Mouse (Mus musculus): ENCODE data around the gene Fbxl17.
A peak's percentile ranks its signal among the peaks of the same experiment; 100 is the strongest.

The Fbxl17 gene

DNA sequence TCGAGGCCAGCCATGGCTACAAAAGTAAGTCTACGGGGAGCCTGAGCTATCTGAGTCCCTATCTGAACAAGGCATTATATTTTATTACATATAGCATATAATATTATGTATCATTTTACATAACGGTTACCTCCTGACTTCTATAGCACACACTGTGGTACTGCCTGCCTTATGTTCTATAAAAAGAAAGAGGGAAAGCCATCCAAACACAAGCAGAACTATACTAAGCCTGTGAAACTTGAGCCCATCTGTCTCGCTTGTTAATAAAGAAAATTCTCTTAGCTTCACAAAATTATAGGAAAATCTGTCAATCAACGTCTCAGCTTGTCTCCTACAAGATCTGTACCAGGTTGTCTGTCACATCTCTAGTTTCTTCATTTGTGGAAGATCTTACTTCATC is 173.6 kb downstream of the Fbxl17 start:
- no peak for DNase-seq

DNA sequence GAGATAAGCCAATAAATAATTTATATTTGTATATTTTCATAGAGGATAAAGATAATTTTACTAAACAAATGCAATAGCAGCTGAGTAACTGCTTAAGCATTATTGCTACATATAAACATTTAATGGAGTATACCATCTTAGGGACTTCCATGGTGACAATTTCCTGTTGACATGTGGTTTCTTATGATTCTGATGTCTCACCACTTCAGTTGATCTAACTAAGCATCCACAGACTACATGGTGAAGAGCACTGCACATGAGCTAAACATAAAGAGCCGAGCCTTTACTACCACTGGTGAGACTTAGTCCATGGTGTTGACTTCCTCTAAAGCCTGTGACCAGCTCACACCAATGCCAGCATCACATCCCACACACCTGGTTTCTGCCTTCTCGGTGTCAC is 175.1 kb downstream of the Fbxl17 start:
- no peak for DNase-seq

DNA sequence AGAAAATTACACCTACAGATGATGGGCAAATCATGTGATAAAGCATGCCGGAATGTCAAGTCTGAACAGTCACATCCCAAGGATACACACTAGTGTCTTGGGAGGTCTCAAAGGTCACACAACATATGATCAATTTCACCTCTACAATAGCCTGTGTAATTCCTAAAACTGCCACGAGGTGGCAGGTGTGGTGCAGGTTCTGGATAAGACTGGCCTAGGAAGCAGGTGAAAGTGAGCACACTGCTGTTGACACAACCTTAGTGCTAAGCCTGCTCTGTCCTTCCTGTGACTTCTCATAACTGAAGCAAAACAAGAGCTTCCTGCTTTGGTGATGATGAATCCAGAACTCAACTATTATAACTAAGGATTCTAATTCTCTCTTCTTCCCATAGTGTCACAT is 175.8 kb downstream of the Fbxl17 start:
- peak; percentile 77 for DNase-seq

DNA sequence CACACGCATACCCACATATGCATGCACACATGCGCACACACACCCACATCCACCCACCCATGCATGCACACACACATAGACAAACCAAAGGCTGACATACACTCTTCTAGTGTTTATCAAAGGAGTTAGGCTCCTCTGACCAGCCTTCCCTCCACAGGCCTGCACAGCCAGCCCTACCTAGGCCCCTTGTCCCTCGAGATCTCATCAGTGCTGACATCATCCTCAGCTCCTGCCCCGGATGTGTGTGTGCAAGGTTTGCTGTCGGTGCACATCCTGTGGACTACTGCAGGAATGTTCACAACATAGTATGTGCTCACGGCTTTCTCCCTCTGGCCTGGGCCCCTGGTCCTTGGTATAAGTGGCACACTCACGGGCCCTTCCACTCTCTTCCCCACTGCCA is 177.0 kb downstream of the Fbxl17 start:
- DNase-seq = no peak

DNA sequence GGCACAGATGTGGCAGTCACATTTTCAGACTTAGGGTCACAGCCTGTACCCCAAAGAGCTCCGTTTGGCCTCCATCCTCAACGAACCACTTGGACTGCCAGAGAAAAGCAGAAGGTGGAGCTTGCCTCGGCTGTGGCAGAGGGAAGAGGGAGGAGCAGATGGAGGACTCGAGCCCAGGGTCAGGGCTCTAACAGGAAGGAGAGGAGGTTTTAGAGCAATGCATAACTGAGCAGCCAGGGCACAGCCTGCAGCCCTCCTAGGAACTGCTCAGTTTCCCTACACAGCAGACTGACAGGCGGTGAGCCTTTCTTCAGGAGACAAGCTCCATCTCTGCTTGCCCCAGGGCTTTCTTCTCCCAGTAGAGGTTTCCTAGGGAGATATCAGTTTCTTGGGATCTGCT is 178.5 kb downstream of the Fbxl17 start:
- no peak for DNase-seq

DNA sequence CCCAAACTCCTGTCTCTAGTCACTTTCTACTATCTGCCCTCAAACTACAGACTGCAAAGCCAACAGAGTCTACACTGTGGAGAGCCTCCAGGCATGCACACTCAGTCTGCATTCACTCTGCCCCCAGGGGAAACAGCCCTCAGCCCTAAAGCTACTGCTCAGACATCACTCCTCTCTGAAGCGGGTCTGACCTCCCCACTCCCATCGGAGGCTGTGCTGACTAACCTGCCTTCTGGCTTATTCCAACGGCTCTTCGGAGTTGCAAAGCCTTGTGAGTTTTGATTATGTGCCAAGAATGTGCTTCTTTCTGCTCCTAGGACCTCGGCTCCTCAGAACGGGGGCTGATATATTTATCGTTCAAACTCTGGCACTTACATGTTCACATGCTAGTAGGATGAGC is 182.3 kb downstream of the Fbxl17 start:
- DNase-seq = no peak

DNA sequence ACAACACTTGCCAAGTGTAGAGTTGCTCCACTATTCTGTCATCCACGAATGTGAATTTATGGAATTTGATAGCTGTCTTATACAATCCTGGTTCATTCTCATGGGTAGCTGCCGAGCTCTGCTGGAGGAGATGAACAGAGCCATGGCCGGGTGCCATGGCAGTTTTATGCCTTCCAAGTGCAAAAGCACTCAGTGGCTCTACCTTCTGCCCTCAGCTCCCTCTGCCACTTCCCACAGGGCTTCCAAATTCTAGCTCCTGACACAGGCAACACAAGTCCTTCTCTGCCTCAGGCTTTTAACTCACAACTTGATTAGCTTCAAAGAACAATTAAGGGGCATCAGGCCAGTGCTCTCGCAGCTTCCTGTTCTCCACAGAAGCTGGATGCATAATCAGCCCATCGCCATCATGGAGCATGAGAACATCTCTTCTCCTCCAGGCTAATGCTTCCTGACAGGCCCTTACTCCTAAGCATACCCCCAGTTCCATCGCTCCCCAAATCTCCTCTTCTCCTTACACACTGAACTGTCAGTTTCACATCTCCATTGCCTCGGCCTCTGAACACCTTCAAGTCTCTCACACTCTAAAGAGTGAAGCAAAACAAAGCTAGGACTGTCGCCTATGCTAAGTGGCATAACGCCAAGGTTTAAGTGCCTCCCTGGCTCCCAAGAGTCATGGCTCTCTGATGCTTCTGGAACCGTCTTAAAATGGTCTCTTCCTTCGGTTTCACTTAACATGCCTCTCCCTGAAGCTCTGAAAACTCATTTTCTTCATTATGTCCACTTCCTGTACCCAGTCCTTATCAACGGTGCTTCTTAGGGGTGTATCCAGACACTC is 184.0 kb downstream of the Fbxl17 start:
- DNase-seq = no peak

DNA sequence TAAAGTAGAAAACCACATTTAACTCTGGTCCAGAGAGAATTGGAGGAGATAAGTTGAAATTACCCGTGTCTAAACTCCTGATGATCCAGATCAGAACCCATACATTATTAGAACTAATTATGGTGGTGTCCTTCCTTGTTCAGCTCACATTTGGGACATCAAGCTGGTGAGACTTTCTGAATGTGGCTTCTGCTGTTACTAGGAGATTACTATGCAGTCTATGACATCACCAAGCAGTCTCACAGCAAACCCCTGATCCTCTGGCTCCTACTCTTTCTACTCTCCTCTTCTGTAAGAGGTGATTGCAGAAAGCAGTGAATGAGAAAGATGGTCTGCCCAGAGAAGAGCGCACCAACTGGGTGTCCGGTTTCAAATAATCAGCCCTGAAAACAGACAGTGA is 187.0 kb downstream of the Fbxl17 start:
- no peak for DNase-seq

DNA sequence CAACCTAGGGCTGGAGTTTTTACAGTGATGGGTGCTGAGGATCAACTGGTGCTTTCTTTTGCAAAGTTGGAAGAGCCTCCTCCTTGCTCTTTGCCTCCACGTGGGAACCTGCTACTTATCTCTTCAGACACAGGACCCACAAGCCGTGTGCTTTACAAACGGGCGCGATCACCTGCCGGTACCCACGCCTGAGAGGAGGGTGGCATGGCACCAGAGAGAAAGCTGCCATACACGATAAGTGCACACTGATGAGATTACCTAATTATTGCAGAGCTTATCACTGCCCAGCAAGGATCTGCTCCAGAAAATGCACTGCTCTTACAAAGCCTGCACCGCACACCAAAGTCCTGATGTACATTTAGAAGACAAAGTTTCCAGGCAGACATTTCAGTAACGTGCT is 187.5 kb downstream of the Fbxl17 start:
- DNase-seq = no peak

DNA sequence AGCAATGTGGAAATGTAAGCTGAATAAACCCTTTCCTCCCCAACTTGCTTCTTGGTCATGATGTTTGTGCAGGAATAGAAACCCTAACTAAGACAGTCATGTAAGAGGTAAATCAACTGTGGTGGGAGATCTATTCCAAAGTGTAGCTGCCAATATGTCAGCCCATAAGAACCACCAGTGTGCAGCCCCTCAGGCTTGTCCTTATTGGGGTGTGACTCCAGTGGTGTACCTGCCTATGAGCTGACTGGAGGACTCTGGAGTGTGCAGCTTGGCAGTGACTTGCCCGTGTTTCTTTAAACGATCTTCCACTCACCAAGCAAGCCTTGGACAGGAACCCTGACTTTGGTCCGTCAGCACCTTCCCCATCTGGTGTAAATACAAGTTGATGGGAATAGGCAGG is 188.2 kb downstream of the Fbxl17 start:
- no peak for DNase-seq

DNA sequence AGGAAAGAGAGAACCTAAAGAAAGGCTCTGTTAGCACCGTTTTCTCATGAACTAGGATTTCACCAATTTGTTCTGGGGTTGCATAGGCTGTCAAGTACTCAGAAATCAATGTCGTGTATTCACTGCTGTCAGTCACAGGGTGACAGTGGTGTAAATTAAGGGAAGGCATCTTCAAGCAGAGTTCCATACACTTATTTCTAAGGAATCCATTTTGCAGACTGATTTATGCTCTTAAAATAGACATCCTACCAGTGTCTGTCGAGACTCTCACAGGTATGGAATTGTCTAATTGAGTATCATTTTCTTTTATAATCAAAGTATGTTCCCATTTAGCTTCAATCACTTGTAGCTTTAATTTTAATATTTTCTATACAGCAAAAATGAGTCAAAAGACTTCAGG is 189.8 kb downstream of the Fbxl17 start:
- no peak for DNase-seq

DNA sequence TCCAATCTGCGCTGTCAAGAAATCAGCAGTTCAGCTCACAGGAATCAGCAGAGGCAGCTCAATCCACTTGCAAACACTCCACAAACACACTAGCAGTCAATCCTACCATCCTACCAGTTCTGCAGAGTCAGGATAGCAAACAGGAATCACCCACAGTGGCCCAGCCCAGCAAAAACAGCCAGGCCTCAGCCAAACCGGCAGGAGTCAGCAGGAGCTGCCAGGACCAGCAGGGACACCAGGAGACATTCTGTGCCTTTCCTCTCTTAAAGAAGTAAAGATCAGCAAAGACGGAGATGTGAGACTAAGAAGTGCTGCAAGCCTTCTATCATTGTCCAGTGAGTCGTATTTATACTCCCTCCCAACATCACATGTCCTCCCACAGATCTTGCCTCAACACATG is 196.0 kb downstream of the Fbxl17 start:
- no peak for DNase-seq

DNA sequence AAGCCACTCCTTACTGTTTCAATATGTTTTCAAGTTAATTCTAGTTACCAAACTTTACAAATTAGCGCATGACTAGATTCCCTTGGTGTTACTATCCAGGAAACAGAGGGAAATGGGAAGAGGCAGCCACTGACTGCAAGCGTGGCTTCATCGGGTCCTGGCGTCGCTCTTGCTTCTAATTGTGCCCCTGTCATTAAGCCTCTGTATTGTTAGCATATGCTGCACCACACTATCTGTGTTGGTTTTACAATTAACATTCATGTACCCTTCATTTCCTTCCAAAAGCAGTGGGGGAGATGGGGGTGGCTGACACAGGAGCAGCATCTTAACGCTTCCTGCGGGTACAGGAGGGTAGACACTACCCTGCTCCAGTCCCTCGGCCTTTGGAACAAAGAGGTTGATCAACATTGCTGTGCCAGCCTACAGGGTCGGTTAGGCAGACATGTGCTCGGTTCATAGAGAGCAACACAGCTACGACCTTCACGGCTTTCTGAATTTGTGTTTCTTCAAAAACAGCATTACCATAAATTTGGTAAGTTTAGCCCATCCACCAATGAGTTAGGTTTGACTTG is 197.9 kb downstream of the Fbxl17 start:
- DNase-seq = no peak

DNA sequence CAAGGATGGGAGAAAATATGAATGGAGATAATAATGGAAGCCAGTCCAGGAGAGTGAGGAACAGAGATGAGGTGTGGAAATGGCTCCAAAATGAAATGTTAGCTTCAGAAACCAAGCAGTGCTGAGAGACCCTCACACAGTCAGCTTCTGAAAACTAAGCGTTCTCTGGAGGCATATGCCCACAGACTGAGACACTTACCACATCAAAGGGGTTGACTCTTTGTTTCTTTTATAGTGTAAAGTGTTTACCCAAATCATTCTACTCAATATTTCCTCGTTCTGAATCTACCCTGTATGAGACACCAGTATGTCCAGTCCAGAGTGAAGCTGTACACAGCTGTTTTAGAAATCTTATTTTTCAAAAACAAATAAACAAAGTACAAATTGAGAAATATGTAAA is 204.3 kb downstream of the Fbxl17 start:
- DNase-seq = no peak

DNA sequence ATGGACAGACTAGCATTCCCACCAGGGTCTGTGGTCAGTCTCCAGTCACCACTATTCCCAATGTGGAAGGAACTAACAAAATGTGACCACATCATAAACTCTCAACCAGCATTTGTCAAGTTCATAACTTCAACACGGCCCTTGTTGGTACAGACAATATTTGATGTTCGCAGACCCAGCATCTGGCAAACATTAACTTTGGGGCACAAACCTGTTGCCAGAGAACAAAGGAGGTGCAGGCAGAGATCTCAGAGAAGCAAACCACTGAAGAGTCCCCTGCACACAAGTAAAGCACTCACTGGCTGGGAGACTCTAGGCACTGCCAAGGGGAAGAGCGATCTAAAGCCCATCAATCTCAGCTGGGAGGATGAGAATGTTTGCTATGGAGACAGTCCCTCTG is 204.9 kb downstream of the Fbxl17 start:
- no peak for DNase-seq

DNA sequence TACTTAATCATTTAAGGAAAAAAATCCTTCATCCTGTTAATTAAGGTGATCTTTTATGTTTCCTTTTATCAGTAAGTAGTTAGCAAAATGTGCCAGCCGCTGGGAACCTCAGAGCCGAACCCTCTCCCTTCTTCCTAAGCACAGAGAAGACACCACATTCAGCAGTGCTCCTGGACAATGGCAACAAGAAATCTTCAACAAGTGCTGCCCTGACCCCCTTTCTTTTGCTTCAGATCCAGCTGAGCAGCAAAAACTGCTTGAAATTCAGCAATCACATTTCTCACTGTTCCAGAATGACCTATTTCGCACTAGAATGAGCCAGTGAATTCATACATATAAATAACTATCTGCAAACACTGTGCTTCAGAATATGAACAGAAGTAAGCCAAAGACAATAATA is 205.8 kb downstream of the Fbxl17 start:
- DNase-seq = no peak

DNA sequence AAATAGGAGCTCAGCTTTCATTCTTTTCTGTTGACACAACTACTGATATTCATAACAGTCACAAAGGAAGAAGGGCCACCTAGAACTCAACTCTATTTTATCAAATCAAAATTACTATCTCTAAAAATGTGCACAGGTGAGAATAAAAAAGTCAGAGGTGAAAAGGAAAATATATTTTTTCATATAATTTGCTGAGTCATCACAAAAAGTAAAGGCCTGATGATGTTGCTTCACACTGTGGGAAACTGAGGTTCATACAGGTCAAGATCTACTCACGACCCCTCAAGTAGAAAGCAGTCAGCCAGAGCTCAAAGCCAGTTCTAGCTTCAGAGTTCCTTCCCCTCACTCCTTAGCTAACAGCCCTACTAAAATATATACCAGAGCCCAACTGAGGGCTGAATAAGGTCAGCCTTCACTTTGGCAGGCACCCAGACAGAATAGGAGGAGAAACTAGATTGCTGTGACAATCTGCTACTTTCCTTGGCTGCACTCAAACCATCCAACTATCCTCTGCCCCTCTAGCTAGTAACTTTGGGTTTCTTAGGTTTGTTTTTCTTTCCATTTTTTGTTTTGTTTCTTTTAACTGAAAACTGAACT is 210.4 kb downstream of the Fbxl17 start:
- peak; percentile 49 for DNase-seq

DNA sequence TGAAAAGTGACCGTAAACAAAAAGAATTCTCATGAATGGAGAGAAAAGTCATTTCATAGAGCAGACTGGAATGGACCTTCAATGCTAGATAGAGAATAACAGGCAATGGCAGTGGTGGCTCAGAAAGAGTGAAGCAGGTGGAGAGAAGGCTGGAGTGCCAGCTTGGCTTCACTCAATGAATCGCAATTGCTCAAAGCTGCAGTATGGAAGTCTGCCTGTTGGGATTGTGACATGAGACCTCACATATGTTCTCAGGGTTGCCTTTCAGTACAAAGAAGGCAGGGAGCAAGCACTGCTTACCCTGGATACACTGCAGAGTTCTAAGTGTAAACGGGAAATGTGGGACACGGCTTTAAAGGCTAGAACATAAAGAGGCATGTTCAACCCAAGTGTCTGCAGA is 211.0 kb downstream of the Fbxl17 start:
- DNase-seq = no peak

DNA sequence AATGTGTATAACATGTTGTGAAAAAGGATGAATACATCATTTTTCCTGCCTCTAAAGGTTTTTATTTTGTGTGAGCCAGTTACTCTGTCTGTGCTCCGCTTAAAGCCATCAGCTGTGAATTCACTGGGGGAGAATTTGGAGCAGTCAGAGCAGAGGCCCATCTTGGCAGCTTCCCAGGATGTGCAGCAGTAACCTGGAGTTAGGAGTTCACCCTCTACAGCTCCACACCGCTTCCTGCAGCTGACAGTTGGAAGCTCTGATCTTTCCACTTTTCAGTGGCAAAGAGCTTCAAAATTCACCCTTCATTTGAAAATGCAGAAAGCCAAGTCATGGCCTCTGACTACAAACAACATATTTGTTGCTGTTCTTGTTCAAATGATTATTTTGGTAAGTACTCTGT is 212.4 kb downstream of the Fbxl17 start:
- DNase-seq = peak; percentile 76

DNA sequence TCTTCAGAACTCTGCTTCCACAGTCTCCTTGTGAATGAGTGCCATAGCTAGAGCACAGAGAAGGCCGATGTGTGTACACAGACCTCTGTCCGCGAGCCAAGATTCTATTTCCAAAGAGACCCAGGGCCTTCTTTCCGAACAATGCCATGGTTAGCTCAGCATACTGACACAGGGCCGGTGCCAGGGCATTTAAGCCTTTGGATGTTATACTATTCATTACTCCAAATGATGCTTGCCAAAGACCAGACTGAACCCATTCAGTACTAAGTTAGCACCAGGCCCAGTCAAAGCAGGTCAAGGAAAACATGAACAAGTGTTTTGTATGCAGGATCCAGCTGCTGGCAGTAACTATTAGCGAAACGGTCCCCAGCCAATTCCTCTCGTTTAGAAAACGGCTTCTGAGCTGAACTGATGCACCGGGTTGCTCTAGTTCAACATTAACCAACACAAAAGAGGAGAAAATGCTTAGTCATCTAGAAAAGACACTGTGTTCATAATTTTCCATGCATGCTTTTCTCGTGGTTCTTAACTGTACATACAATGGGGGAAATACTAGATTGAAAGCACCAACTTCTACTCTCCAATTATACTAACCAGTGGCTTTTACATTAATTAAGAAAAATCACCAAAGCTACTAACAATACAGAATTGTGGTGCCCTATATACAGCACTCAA is 214.4 kb downstream of the Fbxl17 start:
- DNase-seq = peak; percentile 43

DNA sequence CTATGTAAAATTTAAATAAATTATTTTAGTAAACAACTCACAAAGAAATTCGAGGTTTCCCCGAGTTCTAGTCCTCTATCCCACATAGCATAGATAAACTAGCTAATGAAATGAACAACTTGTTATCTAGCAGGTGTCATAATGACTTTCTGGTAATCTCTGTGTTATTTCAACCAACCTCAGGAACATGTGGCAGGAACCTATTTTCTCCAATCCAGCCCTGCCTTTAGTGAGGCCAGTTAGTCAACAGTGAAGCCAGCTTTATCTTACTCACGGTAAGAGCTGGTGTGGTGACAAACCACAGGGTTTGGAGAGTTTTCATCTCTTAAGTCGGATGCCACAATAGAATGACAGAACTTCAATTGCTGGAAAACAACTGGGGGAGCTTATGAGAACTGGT is 215.7 kb downstream of the Fbxl17 start:
- no peak for DNase-seq

DNA sequence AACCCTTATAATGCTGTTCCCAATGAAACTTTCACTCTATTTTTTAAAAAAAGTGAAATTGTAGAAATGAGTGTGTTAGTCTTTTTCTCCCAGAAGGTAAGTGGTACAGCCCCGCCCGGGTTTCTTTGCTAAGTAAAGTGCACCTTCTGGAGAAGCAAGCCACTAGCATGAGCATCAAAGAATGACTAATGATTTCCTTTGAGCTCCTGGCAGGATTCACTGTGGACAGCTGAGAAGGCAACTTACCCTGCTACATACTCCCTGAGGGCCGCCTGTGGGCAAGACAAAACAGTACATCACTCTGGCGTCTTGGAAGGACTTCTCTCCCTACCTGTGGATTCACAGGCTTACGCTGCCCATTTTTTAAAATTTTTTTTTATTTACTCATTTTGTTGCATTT is 217.8 kb downstream of the Fbxl17 start:
- DNase-seq = no peak

DNA sequence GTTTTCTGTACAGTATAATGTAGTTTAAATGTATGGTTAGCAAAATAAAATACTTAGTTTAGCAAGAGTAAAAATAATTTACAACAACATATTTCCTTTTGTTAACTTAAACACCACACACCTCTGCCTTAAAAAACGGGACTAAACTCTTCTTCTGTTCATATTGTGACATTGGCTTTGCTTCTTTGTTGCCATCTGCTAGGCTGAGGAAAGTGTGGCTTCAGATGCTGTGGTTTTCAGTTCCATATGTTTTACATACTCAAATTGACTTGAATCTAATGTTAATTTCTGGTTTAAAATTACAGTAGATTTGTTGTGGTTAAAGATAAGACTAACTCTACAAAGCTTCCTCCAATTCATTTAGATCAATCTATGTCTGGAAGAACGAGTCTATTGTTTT is 218.8 kb downstream of the Fbxl17 start:
- no peak for DNase-seq

DNA sequence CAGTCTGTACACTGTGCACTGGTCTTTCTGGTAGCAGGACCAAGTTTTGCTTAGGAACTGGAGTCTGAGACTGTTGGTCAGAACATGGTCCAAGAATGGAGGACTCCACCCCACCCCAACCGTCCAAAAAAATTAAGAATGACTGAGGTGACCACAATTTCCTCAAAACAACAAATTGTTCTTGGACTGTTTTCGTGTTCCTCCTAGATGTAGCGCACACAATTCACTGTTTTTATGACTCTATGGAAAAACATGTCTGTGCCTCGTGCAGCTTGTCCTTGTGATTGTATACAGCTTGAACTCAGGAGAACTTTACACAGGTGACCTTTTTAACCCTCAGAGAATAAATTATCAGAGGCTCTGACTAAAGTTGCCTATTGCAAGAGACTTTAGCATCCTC is 220.7 kb downstream of the Fbxl17 start:
- DNase-seq = peak; percentile 53

Measured in kidney, postnatal 14 days (tissue).